In genomic region chr2:155696091-155696558, GRCm38 (mm10) we compare ENCODE assay signal across 8 mouse cellular contexts. TPM values are rescaled to one million over a fixed set of nuclear protein-coding genes. Genes with fewer than 3 reads are reported as not detected.
DNase-seq lines count a peak whose midpoint lies in the region.

No protein-coding gene starts in this region.

- peak; percentile 91 for DNase-seq in CD4-positive, CD25-positive, alpha-beta regulatory T cell, adult 2 months (ENCODE audit: low read depth, low spot score)
- DNase-seq in MN1 (ENCODE audit: low spot score) = peak; percentile 64
- peak; percentile 93 for DNase-seq in cerebellum, adult 9-10 months
- peak; percentile 69 for DNase-seq in gastrocnemius, postnatal 25 days
- peak; percentile 77 for DNase-seq in layer of hippocampus, adult 9-10 months (ENCODE audit: low spot score)
- peak; percentile 92 for DNase-seq in lung, postnatal 10 days
- peak; percentile 63 for DNase-seq in right cerebral cortex, postnatal 25 days
- peak; percentile 80 to 85 for DNase-seq in urinary bladder, postnatal 36 days (ENCODE audit: low spot score in 2 of 2)

RNA-seq across cellular contexts. Expression of gene Trpc4ap, which starts 3.9 kb away (rescaled TPM):
- 10 to 100 TPM; 84.3 to 86.1 TPM for total RNA-seq in gastrocnemius, postnatal 25 days (2021)

RNA-seq across cellular contexts. Expression of gene Edem2, which starts 33.1 kb away (rescaled TPM):
- 1 to 10 TPM; 3.9 to 5.0 TPM for total RNA-seq in gastrocnemius, postnatal 25 days (2021)

RNA-seq across cellular contexts. Expression of gene Gm17581, which starts 39.5 kb away (rescaled TPM):
- total RNA-seq in gastrocnemius, postnatal 25 days (2021) = not detected

RNA-seq across cellular contexts. Expression of gene Procr, which starts 54.8 kb away (rescaled TPM):
- total RNA-seq in gastrocnemius, postnatal 25 days (2021) = 10 to 100 TPM in 1 of 2 experiments, 1 to 10 TPM in 1; 5.9 to 12.4 TPM

Comparison
In these comparisons a context has a peak if more than half of its experiments do, and no peak if none do; other contexts are left out.
1. Peak in every context shown above with its lines: DNase-seq.